Mouse (Mus musculus) forelimb bud, embryonic 11.5 days (tissue): ENCODE measurements around the gene Akap17b.

Experiments used
- DNase-seq: peaks from one replicate; pipeline ENCODE4 v3.0.0-alpha.2; 2012; ENCODE audit warnings: low read depth, low spot score

Akap17b gene

GRCm38 (mm10) chrX:36587304-36588209, 57.6 kb downstream of the Akap17b start:
- no peak for DNase-seq

- no peak for DNase-seq
These were observed 58.4 kb downstream of the Akap17b start for GRCm38 (mm10) chrX:36586629-36587303.

- DNase-seq, result no peak
These were observed 83.1 kb downstream of the Akap17b start for GRCm38 (mm10) chrX:36562079-36562478.

- DNase-seq, result peak; percentile 57
These were observed 83.5 kb downstream of the Akap17b start for GRCm38 (mm10) chrX:36561650-36562049.

GRCm38 (mm10) chrX:36560170-36560569, 85.0 kb downstream of the Akap17b start:
- DNase-seq, result no peak
